Mouse (Mus musculus): Measurements from ENCODE around the gene Timp3.

DNA sequence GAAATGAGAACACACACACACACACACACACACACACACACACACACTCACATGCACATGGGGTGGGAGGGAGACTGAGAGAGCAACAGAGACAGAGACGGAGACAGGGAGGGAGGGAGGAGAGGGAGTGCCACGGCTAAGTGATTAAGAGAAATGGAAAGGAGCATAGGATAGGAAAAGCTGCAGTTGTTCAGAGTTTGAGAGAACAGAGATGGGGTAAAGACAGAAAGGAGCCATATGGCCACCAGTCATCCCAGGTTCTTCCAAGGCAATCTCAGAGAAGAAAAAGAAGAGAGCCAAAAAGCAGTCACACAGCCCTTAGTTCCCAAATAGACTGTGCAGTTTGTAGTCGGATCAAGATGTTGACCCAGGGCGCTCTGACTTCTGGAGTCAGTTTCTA lies 42.1 kb upstream of the Timp3 start:
- TF ChIP-seq CTCF (IDR thresholded peaks at IDR 0.05; ENCODE audit: low read depth, low read length) (no peak), POLR2A (IDR thresholded peaks at IDR 0.05; ENCODE audit: borderline replicate concordance, low read depth, low read length) (no peak)

Data from bone marrow macrophage, adult 2 months (primary cell).